Mouse (Mus musculus) frontal cortex, postnatal 14 days (tissue): Measurements from ENCODE around the gene Fgf8.
A peak's percentile ranks its signal among the peaks of the same experiment; 100 is the strongest.

Experiments
- DNase-seq, 2 experiments: peaks; one replicate each; pipeline ENCODE4 v3.0.0; 2022; ENCODE audit warnings: low spot score in 2 of 2

Fgf8 gene

GRCm38 (mm10) chr19:45742218-45742983, at the start of gene Fgf8:
Fgf8 (minus strand) TSS chr19:45742915.
- no peak for DNase-seq

- DNase-seq, result no peak
Observed at GRCm38 (mm10) chr19:45792404-45792803, 49.7 kb upstream of the Fgf8 start.

GRCm38 (mm10) chr19:45789888-45790874, 47.5 kb upstream of the Fgf8 start:
- DNase-seq, result no peak

GRCm38 (mm10) chr19:45789365-45789764, 46.6 kb upstream of the Fgf8 start:
- no peak for DNase-seq

- no peak for DNase-seq
Observed at GRCm38 (mm10) chr19:45788337-45788736, 45.6 kb upstream of the Fgf8 start.

DNA sequence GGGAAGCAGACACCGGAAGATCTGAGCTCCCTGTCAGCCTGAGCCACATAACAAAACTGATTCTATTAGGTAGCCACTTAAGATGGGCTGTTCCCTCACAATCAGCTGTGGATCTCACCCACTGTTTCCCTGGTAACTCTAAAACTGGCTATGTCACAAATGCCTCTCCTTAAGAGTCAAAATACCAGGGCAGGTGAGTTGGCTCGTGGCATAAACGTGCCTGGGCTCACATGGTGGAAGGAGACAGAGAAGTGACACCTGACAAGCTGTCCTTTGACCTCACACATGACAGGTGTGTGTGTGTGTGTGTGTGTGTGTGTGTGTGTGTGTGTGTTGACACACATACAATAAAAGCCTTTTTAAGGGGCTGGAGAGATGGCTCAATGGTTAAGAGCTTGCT, 44.7 kb upstream of the Fgf8 start:
- DNase-seq, result no peak

DNA sequence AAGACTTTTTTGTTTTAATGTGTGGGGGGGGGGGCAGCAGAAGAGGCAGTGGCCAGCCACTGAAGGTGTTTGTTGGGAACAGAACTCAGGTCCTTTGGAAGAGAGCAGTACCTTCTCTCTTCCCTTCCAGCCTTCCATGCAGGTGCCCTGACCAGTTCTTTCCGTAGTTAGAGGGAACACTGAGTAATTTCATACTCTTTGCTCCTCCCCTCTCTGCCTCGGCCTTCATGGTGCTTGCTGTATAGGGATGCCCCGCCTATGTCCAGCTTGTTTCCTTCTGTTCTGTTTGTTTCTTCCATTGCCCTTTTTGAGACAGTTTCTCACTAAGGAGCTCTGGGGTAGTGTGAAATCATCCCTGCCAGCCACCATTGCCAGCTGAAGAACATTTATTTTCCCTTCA, 42.8 kb upstream of the Fgf8 start:
- DNase-seq, result no peak

- DNase-seq, result no peak
Observed at GRCm38 (mm10) chr19:45783933-45784576, 41.3 kb upstream of the Fgf8 start.

GRCm38 (mm10) chr19:45783181-45783932, 40.6 kb upstream of the Fgf8 start, which contains the start of gene Mgea5:
Mgea5 (minus strand) TSS chr19:45783837.
- DNase-seq, result peak; percentile 97 to 98

DNA sequence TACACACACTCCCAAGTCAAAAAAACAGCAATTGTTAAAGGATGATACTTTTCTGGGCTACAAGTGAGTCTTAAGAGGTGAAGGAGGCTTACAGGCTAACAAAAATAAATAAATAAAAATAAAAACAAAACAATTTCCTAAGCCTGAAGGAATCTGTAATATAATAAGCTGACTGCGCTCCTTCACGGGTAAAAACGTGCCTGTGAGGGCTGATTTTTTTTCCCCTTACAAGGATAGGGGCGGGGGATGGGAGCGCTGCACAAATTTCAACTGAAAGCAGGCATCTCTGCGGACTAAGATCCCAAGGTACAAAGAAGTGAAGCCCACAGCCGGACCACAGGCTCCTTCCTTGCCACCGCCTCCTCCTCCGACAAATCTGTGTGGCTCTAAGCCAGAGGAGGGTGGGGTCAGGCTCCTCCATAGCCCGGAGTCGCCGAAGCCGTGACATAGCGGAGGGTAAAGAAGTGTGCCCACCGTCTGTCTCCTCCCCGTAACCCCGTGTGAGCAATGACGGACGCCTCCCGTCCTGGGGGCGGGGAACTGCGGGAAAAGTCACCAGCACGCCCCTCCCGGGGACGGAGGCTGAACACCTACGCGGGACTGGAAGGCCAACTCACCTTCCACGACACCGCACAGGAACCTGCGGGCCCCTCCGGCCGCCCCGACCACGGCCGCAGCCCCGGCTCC, 39.7 kb upstream of the Fgf8 start:
- DNase-seq, result peak; percentile 49 to 56

DNA sequence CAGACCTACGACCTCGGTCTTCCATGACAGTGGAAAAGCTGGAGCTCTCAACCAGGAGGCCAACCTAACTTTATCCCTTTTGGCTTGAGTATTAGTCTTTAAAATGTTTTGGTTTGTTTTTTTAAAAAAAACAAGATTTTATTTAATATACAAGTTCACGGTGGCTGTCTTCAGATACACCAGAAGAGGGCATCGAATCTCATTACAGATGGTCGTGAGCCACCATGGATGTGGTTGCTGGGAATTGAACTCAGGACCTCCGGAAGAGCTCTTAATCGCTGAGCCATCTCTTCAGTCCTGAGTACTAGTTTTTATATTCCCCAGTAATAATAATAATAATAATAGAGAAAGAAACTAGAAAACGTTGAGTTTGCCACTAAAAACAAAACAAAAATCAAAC, 39.0 kb upstream of the Fgf8 start:
- DNase-seq, result no peak

DNA sequence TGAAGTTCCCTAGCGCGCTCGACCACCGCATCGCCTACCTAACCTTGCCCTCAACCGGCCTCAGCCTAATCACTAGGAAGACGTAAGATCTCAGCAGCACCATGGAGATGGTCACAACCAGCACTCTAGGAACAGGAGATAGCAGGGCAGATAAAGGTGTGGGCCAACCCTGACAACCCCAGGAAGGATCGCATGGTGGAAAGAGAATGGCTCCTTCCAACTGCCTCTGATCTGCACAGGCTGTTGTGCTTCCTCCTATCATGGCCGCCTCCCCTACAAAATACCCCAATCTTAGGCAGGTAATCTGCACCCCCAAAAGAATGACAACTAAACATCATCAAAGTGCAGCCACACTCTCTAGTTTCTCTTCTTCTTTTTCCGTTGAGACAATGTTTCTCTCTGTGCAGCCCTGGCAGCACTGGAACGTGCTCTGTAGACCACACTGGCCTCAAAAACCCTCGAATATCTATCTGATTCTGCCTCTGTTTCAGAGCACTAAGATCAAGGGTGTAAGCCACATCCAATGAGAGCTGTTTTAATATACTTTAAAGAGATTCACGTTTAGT, 37.7 kb upstream of the Fgf8 start:
- no peak for DNase-seq

DNA sequence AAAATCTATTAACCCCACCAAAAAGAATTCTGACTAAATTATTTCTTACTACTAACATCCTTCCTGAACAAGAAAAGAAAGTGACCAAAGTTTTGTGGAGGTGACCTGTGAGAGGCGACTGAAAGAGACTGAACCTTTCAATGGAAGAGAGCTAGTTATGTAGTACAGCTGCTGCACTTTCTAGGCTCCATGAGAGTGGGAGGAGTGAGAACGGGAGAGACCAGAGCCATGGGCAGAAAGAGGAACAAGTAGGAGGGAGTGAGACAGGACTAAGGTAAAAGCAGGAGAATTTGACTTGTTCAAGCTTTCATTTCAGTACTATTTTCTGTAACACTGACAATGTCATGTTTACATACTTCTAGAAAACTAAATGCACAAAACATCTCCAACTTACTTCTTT, 32.8 kb upstream of the Fgf8 start:
- no peak for DNase-seq

DNA sequence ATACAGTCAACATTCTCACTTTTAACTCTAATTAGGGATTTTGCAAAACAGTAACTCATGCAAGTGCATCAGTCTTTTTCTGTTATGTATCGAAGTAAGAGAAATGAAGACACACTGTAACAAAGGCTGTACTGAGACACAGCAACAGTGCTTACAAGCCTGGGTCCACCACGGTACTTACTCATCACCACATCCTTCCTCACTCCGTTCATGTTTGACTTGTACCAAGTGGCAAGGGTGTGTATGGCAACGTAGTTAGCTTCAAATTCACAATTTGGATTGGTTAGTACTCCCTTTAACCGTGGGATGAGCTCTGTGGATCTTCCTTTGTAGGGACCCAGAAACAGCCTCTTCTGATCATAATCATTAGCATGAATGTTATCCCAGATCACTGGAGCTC, 28.8 kb upstream of the Fgf8 start:
- no peak for DNase-seq

DNA sequence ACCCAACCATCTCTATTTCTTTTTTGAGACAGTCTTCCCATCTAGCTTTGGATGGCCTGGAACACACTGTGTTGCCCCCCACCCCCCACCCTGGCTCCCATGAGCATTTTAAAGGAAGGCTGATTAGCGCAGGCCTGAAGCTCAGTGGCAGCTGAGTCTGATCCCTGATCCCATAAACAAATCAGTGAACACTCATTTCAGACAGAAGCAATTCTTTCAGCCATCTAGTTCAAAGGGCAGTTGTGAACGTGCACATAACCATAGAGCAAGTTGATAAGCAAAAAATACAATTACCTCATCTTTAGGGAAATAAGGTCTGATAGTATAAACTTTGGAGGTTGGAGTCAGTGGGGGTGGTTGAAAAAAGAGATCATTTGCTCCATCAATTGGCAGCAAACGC, 18.1 kb upstream of the Fgf8 start:
- DNase-seq, result no peak

DNA sequence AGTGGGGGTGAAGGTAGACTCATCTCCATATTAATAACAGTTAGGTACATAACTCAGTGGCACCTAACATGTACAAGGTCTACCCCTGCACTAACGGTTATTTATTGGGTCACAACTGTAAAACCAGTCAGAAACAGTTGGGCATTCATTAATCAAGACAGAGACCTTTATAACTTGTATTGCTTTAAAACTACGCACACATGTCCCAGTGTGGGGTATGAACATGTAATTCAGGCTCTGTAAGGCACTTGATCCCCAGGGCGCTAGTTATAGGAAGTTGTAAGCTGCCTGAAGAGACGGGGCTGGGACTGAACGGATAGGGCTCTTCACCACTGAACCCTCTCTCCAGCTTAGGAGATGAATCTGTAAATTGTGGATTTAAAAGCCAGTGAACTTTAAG, 16.0 kb upstream of the Fgf8 start:
- no peak for DNase-seq

GRCm38 (mm10) chr19:45753551-45753950, 10.8 kb upstream of the Fgf8 start:
- DNase-seq, result no peak

DNA sequence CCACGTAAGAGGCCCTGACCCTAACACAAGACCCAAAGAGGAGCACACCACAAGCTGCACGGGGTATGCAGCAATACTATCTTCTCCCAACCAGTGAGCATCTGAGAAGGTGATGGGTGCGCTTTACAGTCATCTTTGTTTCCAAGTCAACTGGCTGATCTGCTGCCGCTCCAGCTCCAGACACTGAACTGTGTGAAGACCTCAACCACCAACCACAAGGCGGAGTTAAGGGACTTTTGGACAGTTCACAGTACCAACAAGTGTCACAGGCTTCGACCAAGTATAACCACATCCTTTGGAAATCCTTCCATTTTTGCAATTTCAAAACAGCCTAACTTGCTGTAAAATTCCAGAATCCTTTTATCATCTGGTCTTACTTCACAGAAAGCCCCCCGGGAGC, 9.2 kb upstream of the Fgf8 start:
- no peak for DNase-seq

- DNase-seq, result peak; percentile 60 to 77
Observed at GRCm38 (mm10) chr19:45749243-45750043, 6.7 kb upstream of the Fgf8 start, which contains the start of gene Npm3. Npm3 (minus strand) TSS chr19:45749591.
